Mouse (Mus musculus) thymus, postnatal 25 days (tissue): Measurements from ENCODE around the gene Tdo2.

Source experiments
- DNase-seq: peaks from one replicate; pipeline ENCODE4 v3.0.0; 2022

The Tdo2 gene

GRCm38 (mm10) chr3:81976102-81976501, at the start of gene Tdo2:
Gene Tdo2, minus strand, starts transcription at chr3:81976202.
- DNase-seq, result no peak

DNA sequence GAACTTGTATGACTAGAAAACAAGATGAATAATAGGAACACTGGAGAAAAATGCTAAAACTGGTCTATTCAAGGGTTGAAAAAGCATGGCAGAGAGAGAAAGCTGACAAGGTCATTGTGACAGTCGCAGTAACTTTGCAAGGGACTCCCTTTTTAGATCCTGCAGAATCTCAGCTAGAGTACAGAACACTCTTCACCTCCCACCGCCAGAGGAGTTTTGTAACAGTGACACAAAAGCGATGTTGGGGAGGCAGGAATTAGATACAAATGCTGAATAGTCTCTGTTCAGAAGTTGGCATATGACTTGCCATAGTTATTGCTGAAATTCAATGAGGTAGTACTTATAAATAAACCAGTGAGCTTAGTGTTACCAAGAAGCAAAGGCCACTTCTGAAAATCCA, 47.1 kb upstream of the Tdo2 start:
- no peak for DNase-seq

DNA sequence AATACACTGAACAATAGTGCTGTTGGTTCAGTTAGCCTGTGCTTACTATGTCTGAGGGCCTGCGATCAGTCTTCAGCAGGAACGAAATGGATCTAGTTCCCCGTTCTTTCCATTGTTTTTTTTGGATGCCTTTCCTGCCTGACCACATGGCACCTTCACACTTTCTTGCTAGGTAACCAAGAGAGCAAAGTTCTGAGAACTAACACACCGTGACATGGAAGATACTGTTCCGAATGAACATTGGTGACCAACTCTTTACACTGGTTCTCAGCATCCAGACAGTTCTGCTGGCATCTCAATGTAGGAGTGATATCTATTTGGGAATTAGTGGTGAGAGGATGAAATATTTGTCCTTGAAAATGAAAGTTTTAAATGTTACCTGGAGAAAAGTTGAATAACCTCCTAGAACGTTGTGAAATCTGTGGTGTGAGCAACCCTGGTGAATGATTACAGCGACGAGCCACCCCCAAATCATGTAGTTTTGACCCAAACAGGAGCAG, 46.5 kb upstream of the Tdo2 start:
- no peak for DNase-seq

DNA sequence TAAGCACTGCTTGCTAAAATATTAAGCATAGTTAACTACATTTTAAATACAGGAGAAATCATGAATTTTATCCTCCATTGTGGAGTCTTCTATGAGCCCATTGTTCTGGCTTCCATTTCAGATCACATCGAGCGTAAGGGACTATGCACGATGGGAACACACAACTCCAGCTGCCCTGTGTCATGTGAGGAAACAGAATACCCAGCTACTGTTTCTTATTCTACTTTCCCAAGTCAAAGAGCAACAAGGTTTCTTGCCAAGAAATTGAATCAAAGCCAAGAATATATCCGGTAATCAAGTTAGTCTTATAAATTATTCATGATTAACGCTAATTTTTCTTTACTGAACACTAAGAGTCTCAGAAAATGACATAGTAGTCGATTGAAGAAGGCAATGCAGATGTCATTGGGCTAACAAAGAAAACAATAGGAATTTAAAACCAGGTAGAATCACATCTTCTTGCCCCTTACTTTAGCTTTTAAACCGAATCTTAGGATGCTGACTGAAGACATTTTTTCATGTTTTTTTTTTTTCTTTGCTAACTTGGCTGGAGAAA, 38.2 kb upstream of the Tdo2 start:
- DNase-seq, result no peak

DNA sequence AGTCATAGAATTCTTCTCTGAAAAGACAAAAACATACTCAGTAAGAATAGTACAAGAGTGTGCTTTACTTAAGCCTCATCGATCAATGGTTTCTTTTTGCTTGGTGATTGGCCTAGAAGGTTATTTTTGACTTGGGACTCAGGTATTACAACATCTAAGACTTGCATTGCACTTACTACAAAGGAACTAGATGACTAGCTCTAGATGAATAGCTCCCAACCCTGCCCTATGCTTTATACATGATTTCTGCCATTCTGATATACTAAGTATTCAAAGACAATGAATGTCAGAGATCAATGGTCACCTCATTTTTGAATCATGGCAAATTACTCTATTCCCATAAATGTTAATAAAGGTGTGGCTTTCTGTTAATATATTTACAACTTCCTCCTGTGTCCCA, 31.0 kb upstream of the Tdo2 start:
- DNase-seq, result no peak

GRCm38 (mm10) chr3:81995988-81996387, 20.0 kb upstream of the Tdo2 start:
- peak; percentile 2 for DNase-seq

DNA sequence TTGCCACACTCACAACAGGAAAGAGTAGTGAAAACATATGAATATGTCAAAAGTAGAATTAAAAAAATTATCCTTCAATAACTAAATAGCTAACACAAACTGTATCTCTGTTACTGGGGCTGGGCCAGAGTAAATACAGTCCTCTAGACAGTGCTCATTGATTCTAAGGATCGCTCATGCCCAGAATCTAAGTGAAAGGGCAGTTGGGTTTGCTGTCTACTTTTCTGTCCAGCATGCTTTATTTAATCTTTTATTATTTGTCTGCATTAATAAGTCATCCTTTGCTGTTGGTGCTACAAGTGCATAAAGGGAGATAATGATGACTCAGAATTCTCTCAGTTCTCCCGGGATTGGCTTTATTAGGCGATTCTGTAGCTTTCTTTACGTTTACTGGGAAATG, 19.4 kb upstream of the Tdo2 start:
- DNase-seq, result no peak

GRCm38 (mm10) chr3:81990531-81990930, 14.5 kb upstream of the Tdo2 start:
- no peak for DNase-seq

DNA sequence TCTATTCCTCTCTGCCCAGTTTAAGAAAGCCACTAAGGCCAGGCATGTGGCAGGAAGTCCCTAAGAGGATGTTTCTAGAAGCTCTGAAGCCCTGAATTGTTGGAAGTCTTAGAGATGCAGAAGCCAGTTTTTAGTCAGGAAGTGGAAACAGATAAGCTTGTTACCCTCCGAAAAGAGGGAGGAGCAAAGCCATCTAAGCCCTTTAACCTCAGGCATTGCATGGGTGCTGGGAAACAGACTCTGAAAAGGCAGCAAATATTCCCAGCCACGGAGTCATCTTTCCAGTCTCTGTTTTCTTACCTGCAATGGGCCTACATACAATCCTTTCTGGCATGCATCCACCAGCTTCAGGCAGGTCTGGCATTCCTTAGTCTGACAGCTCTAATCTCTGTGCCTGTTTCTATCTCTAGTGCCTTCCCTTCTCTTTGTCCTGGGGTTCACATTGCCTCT, 13.7 kb upstream of the Tdo2 start:
- DNase-seq, result no peak

- DNase-seq, result no peak
These were observed 11.6 kb upstream of the Tdo2 start for GRCm38 (mm10) chr3:81987628-81988027.

DNA sequence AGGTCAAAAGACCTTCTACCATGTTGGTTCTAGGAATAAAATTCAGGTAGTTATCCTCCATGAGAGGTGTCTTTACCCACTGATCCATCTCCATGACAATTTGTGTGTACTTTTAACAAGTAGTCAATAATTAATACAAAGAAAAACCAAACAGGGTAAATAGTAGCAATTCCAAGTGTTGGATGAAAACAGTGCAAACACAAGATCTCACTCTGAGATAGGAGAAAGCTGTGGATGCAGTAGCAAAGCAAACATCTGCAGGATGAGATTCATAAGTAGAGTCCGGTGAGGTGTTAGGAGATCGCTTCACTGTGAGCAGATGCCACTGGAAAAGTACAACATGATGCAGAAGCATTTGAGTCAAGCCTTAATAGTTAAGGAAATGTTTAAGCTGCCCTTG, 10.1 kb upstream of the Tdo2 start:
- no peak for DNase-seq

DNA sequence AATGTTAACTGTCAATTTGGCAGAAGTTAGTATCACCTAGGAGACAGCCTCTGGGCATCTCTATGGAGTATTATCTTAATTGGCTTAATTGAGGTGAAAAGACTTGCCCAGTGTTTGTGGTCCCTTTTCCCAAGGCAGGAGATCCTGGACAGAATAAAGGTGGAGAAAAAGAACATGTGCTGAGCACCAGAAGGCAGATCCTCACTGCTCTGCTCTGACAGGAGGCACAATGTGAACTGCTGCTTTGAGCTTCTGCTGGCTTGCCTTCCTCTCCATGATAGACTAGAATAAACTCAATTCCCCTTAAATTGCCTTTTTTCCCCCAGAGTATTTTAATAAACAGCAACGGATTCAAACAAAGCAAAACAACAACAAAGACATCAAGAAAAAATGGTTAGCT, 9.1 kb upstream of the Tdo2 start:
- DNase-seq, result no peak

GRCm38 (mm10) chr3:81983120-81983895, 7.3 kb upstream of the Tdo2 start:
- no peak for DNase-seq

GRCm38 (mm10) chr3:81981990-81982389, 6.0 kb upstream of the Tdo2 start, which contains the start of gene Asic5:
Gene Asic5, plus strand, starts transcription at chr3:81982290.
- no peak for DNase-seq

DNA sequence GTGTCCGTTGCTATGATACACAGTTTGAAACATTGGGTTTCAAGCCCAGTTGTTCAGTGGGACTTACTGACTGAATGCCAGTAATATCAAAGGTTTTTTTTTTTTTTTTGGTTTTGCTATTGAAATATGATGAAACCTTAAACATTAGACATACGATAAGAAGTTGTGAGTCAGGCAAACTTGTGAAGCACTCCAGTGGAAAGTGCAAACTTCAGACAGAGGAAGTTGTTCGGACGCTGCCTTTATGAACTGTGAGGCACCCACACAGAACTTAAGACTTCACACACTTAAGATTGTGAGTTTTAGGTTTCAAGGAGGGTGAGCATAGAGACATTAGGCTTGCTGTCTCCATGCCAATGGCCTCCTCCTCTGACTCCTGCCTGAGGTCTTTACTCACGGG, 5.6 kb upstream of the Tdo2 start:
- no peak for DNase-seq

- DNase-seq, result no peak
These were observed 395 bp downstream of the Tdo2 start for GRCm38 (mm10) chr3:81975607-81976006.

GRCm38 (mm10) chr3:81964596-81964995, 11.4 kb downstream of the Tdo2 start:
- DNase-seq, result no peak

DNA sequence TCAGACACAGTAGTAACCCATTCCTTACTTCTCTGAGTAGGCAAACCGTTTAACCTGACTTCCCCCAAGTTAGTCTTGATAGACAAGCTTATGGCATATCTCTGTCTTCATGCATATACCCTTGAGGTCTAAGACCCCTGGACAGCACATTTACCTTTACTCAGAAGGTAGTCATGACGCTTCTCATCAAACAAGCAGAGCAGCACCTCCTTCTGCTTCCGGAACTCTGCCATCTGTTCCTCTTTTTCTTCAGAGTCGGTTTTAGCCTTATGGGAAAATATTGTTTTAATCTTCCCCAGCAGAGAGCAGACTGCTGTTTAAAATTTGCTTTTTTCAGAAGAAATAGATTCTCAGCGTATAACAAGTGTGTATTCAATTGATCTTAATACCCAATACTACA, 12.2 kb downstream of the Tdo2 start:
- DNase-seq, result no peak

GRCm38 (mm10) chr3:81961336-81961735, 14.7 kb downstream of the Tdo2 start:
- no peak for DNase-seq

- no peak for DNase-seq
These were observed 18.5 kb downstream of the Tdo2 start for GRCm38 (mm10) chr3:81957484-81957883.

DNA sequence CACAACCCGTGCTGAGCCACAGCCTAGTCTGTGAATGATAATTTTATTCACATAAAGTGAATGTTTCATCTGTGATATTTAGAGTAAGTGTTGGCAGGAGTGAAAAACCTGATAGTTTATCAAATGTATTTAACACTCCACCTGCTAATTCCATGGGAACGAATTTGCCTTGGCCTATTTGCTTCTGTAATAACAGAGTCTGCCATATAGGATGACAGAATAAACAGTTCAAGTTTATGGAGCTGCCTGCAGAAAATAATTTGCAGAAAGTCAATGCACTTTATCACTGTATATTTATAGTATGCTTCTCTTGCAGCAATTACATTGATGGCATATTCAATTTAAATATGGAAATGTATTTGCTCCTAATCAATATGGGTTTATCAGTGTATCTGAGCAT, 24.2 kb downstream of the Tdo2 start:
- DNase-seq, result no peak

GRCm38 (mm10) chr3:81949048-81949447, 27.0 kb downstream of the Tdo2 start:
- no peak for DNase-seq

DNA sequence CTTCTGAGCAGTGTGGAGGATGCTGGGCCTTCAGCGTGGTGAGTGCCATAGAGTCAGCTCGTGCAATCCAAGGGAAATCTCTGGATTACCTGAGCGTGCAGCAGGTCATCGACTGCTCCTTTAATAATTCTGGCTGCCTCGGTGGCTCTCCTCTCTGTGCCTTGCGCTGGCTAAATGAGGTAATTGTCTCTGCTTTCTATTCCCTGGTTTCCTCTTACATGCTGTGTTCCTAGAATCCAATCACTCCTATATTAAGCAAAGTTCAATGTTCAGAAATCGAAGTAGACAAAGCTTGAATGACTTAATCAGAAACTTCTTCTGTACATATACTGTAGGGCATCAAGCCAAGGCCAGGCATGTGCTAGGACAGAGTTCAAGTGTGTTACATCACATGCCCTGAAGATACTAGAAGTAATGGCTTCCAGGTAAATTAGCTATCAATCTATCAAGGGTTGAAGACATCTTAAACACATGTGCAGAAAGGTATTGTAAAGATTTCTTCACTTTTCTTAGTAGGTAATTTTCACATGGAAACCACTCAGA, 31.1 kb downstream of the Tdo2 start:
- DNase-seq, result no peak

DNA sequence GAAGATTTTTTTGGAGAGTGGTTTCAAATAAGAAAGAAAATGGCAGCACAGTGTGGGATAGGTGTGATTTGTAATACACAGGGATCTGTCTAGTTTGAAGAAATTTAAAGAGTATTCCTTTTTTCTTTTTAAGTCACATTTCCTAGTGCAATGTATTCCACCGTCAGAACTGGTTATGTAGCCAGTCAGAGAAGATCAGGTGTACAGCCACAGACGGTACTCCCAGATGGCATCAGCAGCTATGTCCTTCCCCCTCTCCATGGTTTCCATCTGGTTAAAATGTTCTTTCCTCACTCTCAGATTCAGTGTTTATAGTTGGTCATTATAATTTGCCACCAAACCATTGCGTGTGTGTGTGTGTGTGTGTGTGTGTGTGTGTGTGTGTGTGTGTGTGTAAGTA, 32.9 kb downstream of the Tdo2 start:
- DNase-seq, result no peak
